Mouse (Mus musculus): Measurements from ENCODE around the gene Fbxl17.
A peak's percentile ranks its signal among the peaks of the same experiment; 100 is the strongest.

The Fbxl17 gene

GRCm38 (mm10) chr17:63459712-63460495 lies 39.9 kb downstream of the Fbxl17 start:
- peak; percentile 4 for DNase-seq (ENCODE audit: low read depth)

GRCm38 (mm10) chr17:63458052-63458451 lies 41.8 kb downstream of the Fbxl17 start:
- DNase-seq (ENCODE audit: low read depth): no peak

- DNase-seq (ENCODE audit: low read depth): no peak
Observed at GRCm38 (mm10) chr17:63451311-63452006, 48.4 kb downstream of the Fbxl17 start.

- DNase-seq (ENCODE audit: low read depth): no peak
Observed at GRCm38 (mm10) chr17:63447691-63448090, 52.1 kb downstream of the Fbxl17 start.

GRCm38 (mm10) chr17:63446971-63447679 lies 52.7 kb downstream of the Fbxl17 start:
- DNase-seq (ENCODE audit: low read depth): no peak

GRCm38 (mm10) chr17:63445212-63445611 lies 54.6 kb downstream of the Fbxl17 start:
- DNase-seq (ENCODE audit: low read depth): no peak

GRCm38 (mm10) chr17:63437424-63437823 lies 62.4 kb downstream of the Fbxl17 start:
- no peak for DNase-seq (ENCODE audit: low read depth)

GRCm38 (mm10) chr17:63434081-63434480 lies 65.7 kb downstream of the Fbxl17 start:
- DNase-seq (ENCODE audit: low read depth): no peak

GRCm38 (mm10) chr17:63431650-63432049 lies 68.2 kb downstream of the Fbxl17 start:
- no peak for DNase-seq (ENCODE audit: low read depth)

- DNase-seq (ENCODE audit: low read depth): no peak
Observed at GRCm38 (mm10) chr17:63430395-63431075, 69.3 kb downstream of the Fbxl17 start.

GRCm38 (mm10) chr17:63423851-63424250 lies 76.0 kb downstream of the Fbxl17 start:
- no peak for DNase-seq (ENCODE audit: low read depth)

GRCm38 (mm10) chr17:63422685-63423084 lies 77.1 kb downstream of the Fbxl17 start:
- DNase-seq (ENCODE audit: low read depth): no peak

- DNase-seq (ENCODE audit: low read depth): no peak
Observed at GRCm38 (mm10) chr17:63421864-63422263, 78.0 kb downstream of the Fbxl17 start.

- no peak for DNase-seq (ENCODE audit: low read depth)
Observed at GRCm38 (mm10) chr17:63419503-63419902, 80.3 kb downstream of the Fbxl17 start.

- DNase-seq (ENCODE audit: low read depth): peak; percentile 64
Observed at GRCm38 (mm10) chr17:63413973-63414580, 85.7 kb downstream of the Fbxl17 start.

GRCm38 (mm10) chr17:63411564-63411963 lies 88.3 kb downstream of the Fbxl17 start:
- no peak for DNase-seq (ENCODE audit: low read depth)

GRCm38 (mm10) chr17:63410101-63410500 lies 89.7 kb downstream of the Fbxl17 start:
- no peak for DNase-seq (ENCODE audit: low read depth)

GRCm38 (mm10) chr17:63405955-63406354 lies 93.9 kb downstream of the Fbxl17 start:
- no peak for DNase-seq (ENCODE audit: low read depth)

GRCm38 (mm10) chr17:63405471-63405870 lies 94.3 kb downstream of the Fbxl17 start:
- DNase-seq (ENCODE audit: low read depth): peak; percentile 69

- no peak for DNase-seq (ENCODE audit: low read depth)
Observed at GRCm38 (mm10) chr17:63404968-63405367, 94.8 kb downstream of the Fbxl17 start.

- DNase-seq (ENCODE audit: low read depth): peak; percentile 35
Observed at GRCm38 (mm10) chr17:63403801-63404415, 95.9 kb downstream of the Fbxl17 start.
